Mouse (Mus musculus) heart, postnatal 0 days (tissue): ENCODE measurements around the gene 9230102O04Rik.

Experiments used
- CTCF ChIP-seq: IDR thresholded peaks from 2 replicates; pipeline ENCODE4 v1.5.1; 2016; ENCODE audit warnings: antibody characterized with exemption, control low read depth, low read depth
- EP300 ChIP-seq: IDR thresholded peaks from 2 replicates; pipeline ENCODE4 v1.6.1; 2016; ENCODE audit warnings: antibody characterized with exemption, low read depth

- TF ChIP-seq CTCF (no peak), EP300 (no peak)
Observed at GRCm38 (mm10) chr2:9897846-9898245, 8.5 kb upstream of the 9230102O04Rik start.
